Mouse (Mus musculus): Measurements from ENCODE around the gene Sox5. TPM values are rescaled to one million over a fixed set of nuclear protein-coding genes. Genes with fewer than 3 reads are reported as not detected.

Sox5 gene
- polyA plus RNA-seq, 1 experiment from 2014 or later = 61.5 TPM

DNA sequence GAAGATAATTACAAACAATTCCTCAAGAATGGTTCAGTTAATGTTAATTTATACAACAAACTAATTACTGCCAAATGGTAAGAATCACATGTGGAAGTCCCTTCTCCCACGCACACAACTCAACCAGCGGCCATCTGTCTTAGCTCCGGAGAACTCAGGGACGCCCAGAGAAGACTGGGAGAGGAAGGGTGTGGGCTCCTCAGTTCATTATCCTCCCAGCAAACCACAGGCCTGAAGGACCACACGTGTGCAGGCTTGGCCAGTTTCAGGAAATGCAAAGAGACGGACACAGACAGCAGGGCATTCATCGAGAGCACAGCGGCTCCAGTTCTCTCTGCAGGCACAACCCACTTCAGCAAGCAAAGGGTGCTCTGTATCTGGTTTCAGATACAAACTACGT, 683.7 kb downstream of the Sox5 start:
- no peak overlapping the region for H3K4me3 ChIP-seq (ENCODE audit: low read depth, low read length)
- H3K9ac ChIP-seq (ENCODE audit: low read length) = no peak overlapping the region
- H3K9me3 ChIP-seq (ENCODE audit: control insufficient read depth, low read length) = no peaks in the 10 kb centered on the region
- H3K4me1 ChIP-seq (replicated peaks; ENCODE audit: control insufficient read depth, insufficient read depth, low read length) = no peaks in the 10 kb centered on the region
- no peak for ATAC-seq (replicated peaks; ENCODE audit: low FRiP score)
- WGBS = 48% methylated on average over 9 of the region's 9 CpGs
- no peak for DNase-seq (ENCODE audit: low spot score)
- no peak overlapping the region for H3K4me2 ChIP-seq (ENCODE audit: low read depth, low read length, severe bottlenecking)
- H3K27me3 ChIP-seq (ENCODE audit: control insufficient read depth, insufficient read depth, low read length) = no peaks in the 10 kb centered on the region
- H3K27ac ChIP-seq (ENCODE audit: low read depth, low read length) = no peak overlapping the region
- H3K36me3 ChIP-seq (ENCODE audit: control insufficient read depth, insufficient read depth, low read length) = no peaks in the 10 kb centered on the region

DNA sequence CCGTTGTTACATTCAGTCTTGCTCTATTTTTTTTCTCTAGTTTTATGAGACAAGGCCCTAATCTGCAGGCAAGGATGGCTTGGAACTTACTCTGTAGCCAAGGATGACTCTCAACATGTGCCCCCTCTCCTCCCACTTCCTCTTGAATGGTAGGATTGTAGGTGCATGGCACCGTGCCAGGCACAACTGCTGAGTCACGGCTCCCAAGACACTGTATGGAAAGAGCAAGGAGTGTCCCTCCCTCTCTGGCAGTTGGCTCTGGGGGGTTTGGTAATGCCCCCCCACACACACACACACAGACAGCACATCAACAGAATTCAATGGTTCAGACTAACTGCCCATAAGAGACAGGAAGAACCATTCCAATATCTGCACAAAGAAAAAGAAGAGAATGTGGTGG, 693.5 kb downstream of the Sox5 start:
- ATAC-seq (replicated peaks; ENCODE audit: low FRiP score) = no peak
- no peak overlapping the region for H3K4me2 ChIP-seq (ENCODE audit: low read depth, low read length, severe bottlenecking)
- DNase-seq (ENCODE audit: low spot score) = no peak
- H3K36me3 ChIP-seq (ENCODE audit: control insufficient read depth, insufficient read depth, low read length) = no peaks in the 10 kb centered on the region
- WGBS = 94% methylated on average over 3 of the region's 3 CpGs
- no peaks in the 10 kb centered on the region for H3K4me1 ChIP-seq (replicated peaks; ENCODE audit: control insufficient read depth, insufficient read depth, low read length)
- no peaks in the 10 kb centered on the region for H3K9me3 ChIP-seq (ENCODE audit: control insufficient read depth, low read length)
- no peak overlapping the region for H3K27ac ChIP-seq (ENCODE audit: low read depth, low read length)
- H3K27me3 ChIP-seq (ENCODE audit: control insufficient read depth, insufficient read depth, low read length) = no peaks in the 10 kb centered on the region
- no peak overlapping the region for H3K9ac ChIP-seq (ENCODE audit: low read length)
- H3K4me3 ChIP-seq (ENCODE audit: low read depth, low read length) = no peak overlapping the region

DNA sequence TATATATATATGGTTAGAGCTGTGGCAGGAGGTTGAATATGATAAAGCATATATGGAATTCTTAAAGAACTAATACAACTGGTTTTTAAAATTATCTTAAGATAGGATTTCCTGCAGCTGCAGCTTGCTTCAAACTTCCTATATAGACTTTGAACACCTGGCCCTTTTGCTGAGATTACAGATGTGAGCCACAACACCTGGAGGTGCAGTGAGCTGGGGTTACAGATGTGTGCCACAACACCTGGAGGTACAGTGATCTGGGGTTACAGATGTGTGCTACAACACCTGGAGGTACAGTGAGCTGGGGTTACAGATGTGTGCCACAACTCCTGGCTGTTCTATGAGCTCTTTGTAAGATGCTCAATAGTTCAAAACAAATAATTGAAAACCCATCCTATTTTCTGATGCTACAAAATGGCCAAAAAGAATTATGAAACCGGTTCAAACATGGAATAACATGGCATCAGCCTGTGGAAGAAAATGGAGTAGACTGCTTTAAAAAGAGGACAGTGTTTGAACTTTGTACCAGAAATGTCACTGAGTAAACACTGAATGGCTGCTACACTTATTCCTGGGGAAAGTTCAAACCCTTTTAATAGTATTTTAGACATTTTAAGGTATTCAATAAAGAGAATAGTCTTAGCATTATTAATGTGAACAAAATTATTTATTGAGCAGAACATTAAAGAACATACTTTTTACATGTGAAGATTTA, 695.5 kb downstream of the Sox5 start:
- Histone ChIP-seq H3K9ac (ENCODE audit: low read length) (no peak overlapping the region), H3K4me3 (ENCODE audit: low read depth, low read length) (no peak overlapping the region), H3K27ac (ENCODE audit: low read depth, low read length) (no peak overlapping the region), H3K27me3 (ENCODE audit: control insufficient read depth, insufficient read depth, low read length) (no peaks in the 10 kb centered on the region), H3K4me2 (ENCODE audit: low read depth, low read length, severe bottlenecking) (no peak overlapping the region), H3K9me3 (ENCODE audit: control insufficient read depth, low read length) (no peaks in the 10 kb centered on the region), H3K36me3 (ENCODE audit: control insufficient read depth, insufficient read depth, low read length) (no peaks in the 10 kb centered on the region), H3K4me1 (replicated peaks; ENCODE audit: control insufficient read depth, insufficient read depth, low read length) (no peaks in the 10 kb centered on the region)
- WGBS = 84% methylated on average over 1 of the region's 1 CpGs
- DNase-seq (ENCODE audit: low spot score) = no peak
- no peak for ATAC-seq (replicated peaks; ENCODE audit: low FRiP score)

DNA sequence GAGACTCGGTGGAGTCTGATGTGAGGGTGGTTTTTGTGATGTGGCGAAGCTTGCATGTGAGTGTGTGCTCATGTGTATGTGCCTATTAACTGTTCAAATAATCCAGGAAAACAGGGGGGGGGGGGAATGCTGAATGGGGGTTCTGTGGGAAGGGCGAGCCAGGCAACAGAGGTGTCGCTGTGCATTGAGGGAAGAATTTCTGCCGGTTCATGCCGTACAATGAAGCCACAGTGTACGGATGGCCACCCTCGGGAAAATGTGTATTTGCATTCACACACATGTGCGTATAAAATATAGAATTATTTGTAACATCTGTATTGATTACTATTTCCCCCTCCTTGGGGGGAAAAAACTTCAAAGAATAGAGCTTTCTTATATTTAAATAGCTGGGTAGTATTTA, 699.5 kb downstream of the Sox5 start:
- no peaks in the 10 kb centered on the region for H3K4me1 ChIP-seq (replicated peaks; ENCODE audit: control insufficient read depth, insufficient read depth, low read length)
- H3K4me2 ChIP-seq (ENCODE audit: low read depth, low read length, severe bottlenecking) = no peak overlapping the region
- H3K9me3 ChIP-seq (ENCODE audit: control insufficient read depth, low read length) = no peaks in the 10 kb centered on the region
- no peaks in the 10 kb centered on the region for H3K27me3 ChIP-seq (ENCODE audit: control insufficient read depth, insufficient read depth, low read length)
- H3K9ac ChIP-seq (ENCODE audit: low read length) = no peak overlapping the region
- no peak overlapping the region for H3K27ac ChIP-seq (ENCODE audit: low read depth, low read length)
- ATAC-seq (replicated peaks; ENCODE audit: low FRiP score) (no peak), DNase-seq (ENCODE audit: low spot score) (no peak)
- H3K4me3 ChIP-seq (ENCODE audit: low read depth, low read length) = no peak overlapping the region
- no peaks in the 10 kb centered on the region for H3K36me3 ChIP-seq (ENCODE audit: control insufficient read depth, insufficient read depth, low read length)
- WGBS = 87% methylated on average over 9 of the region's 9 CpGs

DNA sequence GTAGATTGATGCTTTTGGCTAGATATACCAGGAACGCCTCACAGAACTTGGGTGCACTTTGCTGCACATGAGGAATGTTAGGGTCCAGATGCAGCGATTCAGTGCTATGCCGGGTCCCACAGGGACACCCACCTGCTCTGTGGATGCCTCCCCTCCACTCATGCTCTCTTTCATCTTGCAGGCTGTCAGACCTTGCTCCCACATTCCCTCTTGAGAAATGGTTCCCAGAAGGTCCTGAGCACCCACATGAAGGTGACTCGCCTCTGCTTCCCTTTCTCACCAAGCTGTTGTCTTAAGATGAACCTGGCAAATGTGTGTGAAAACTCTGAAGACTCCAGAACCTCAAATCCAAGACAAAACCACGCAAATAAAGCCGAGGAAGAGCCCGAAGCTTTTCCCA, 704.0 kb downstream of the Sox5 start:
- no peaks in the 10 kb centered on the region for H3K36me3 ChIP-seq (ENCODE audit: control insufficient read depth, insufficient read depth, low read length)
- H3K9ac ChIP-seq (ENCODE audit: low read length) = no peak overlapping the region
- 95% methylated on average over 7 of the region's 7 CpGs for WGBS
- no peaks in the 10 kb centered on the region for H3K4me1 ChIP-seq (replicated peaks; ENCODE audit: control insufficient read depth, insufficient read depth, low read length)
- H3K4me2 ChIP-seq (ENCODE audit: low read depth, low read length, severe bottlenecking) = no peak overlapping the region
- H3K27me3 ChIP-seq (ENCODE audit: control insufficient read depth, insufficient read depth, low read length) = no peaks in the 10 kb centered on the region
- no peak for ATAC-seq (replicated peaks; ENCODE audit: low FRiP score)
- no peak overlapping the region for H3K27ac ChIP-seq (ENCODE audit: low read depth, low read length)
- no peak for DNase-seq (ENCODE audit: low spot score)
- H3K4me3 ChIP-seq (ENCODE audit: low read depth, low read length) = no peak overlapping the region
- no peaks in the 10 kb centered on the region for H3K9me3 ChIP-seq (ENCODE audit: control insufficient read depth, low read length)

DNA sequence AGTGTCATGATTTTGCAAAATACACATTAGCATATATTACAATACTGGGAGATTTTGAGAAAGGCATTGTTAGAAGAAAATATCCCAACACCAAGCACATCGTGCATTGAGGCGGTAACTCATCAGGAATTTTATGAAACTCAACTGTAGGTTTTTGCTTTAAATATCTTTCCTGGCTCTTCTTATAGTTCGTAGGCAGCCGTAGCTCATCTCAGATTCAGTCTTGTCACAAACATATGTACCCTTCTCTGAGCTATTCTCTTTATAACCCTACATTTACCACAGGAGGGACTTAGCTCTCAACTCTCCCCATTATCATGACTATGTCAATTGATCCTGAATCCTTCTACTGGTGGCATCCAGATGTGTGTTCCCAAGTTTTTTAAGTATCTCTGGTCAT, 705.4 kb downstream of the Sox5 start:
- Histone ChIP-seq H3K27ac (ENCODE audit: low read depth, low read length) (no peak overlapping the region), H3K27me3 (ENCODE audit: control insufficient read depth, insufficient read depth, low read length) (no peaks in the 10 kb centered on the region), H3K36me3 (ENCODE audit: control insufficient read depth, insufficient read depth, low read length) (no peaks in the 10 kb centered on the region), H3K4me2 (ENCODE audit: low read depth, low read length, severe bottlenecking) (no peak overlapping the region), H3K9me3 (ENCODE audit: control insufficient read depth, low read length) (no peaks in the 10 kb centered on the region), H3K4me1 (replicated peaks; ENCODE audit: control insufficient read depth, insufficient read depth, low read length) (no peaks in the 10 kb centered on the region), H3K4me3 (ENCODE audit: low read depth, low read length) (no peak overlapping the region), H3K9ac (ENCODE audit: low read length) (no peak overlapping the region)
- ATAC-seq (replicated peaks; ENCODE audit: low FRiP score) (no peak), DNase-seq (ENCODE audit: low spot score) (no peak)
- WGBS = 96% methylated on average over 4 of the region's 4 CpGs

DNA sequence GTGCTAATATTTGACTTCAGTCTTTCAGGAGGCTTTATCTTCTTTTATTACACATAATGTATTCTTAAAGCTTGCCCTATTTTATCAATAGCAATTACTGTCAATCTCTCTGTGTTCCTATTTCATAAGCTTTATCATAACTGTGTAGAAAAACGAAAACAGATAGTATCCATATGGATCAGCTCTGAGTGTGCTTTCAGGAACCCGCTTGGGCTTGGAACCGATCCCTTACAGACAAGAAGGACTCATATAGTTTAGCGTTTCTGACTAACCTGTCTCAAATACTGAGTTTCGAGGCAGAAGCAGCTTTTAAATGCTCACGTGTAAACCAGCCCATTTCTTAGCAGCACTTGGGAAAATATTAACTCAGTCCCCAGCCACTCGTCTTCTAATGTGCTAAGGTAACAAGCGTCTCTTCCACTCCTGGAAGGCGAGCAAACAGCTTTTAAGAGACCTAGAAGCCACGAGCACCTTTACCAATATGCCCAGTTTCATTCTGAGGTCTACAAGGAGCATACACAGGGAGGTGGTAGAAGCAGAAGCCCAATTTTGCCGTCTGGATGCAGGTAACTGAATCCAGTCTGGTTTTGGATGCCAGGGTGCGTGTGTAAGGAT, 706.3 kb downstream of the Sox5 start:
- Histone ChIP-seq H3K4me1 (replicated peaks; ENCODE audit: control insufficient read depth, insufficient read depth, low read length) (no peaks in the 10 kb centered on the region), H3K27ac (ENCODE audit: low read depth, low read length) (no peak overlapping the region), H3K4me3 (ENCODE audit: low read depth, low read length) (no peak overlapping the region), H3K9ac (ENCODE audit: low read length) (no peak overlapping the region), H3K36me3 (ENCODE audit: control insufficient read depth, insufficient read depth, low read length) (no peaks in the 10 kb centered on the region), H3K4me2 (ENCODE audit: low read depth, low read length, severe bottlenecking) (no peak overlapping the region), H3K9me3 (ENCODE audit: control insufficient read depth, low read length) (no peaks in the 10 kb centered on the region), H3K27me3 (ENCODE audit: control insufficient read depth, insufficient read depth, low read length) (no peaks in the 10 kb centered on the region)
- WGBS = 94% methylated on average over 12 of the region's 12 CpGs
- no peak for ATAC-seq (replicated peaks; ENCODE audit: low FRiP score)
- no peak for DNase-seq (ENCODE audit: low spot score)

DNA sequence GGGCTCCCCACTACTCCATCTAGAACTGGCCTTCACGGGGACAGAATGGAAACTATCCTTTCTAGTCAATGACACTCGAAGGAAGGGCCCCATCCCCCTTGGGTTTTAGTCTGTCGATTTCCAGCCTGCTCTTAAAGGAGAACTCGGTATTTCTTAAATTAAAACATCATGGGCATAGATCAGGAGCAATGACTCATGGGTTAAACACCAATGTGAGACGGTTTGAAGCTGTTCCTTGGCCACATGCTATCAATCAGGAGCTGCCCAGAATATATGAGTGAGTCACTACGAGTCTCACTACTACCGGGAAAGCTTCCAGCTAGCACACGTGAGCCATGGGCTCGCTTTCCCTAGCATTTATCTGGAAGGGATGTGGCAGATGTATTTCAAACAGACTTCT, 707.0 kb downstream of the Sox5 start:
- Histone ChIP-seq H3K36me3 (ENCODE audit: control insufficient read depth, insufficient read depth, low read length) (no peaks in the 10 kb centered on the region), H3K27me3 (ENCODE audit: control insufficient read depth, insufficient read depth, low read length) (no peaks in the 10 kb centered on the region), H3K4me2 (ENCODE audit: low read depth, low read length, severe bottlenecking) (no peak overlapping the region), H3K4me1 (replicated peaks; ENCODE audit: control insufficient read depth, insufficient read depth, low read length) (no peaks in the 10 kb centered on the region), H3K27ac (ENCODE audit: low read depth, low read length) (no peak overlapping the region), H3K9ac (ENCODE audit: low read length) (no peak overlapping the region), H3K4me3 (ENCODE audit: low read depth, low read length) (no peak overlapping the region), H3K9me3 (ENCODE audit: control insufficient read depth, low read length) (no peaks in the 10 kb centered on the region)
- WGBS = 81% methylated on average over 9 of the region's 9 CpGs
- ATAC-seq (replicated peaks; ENCODE audit: low FRiP score) (no peak), DNase-seq (ENCODE audit: low spot score) (no peak)

DNA sequence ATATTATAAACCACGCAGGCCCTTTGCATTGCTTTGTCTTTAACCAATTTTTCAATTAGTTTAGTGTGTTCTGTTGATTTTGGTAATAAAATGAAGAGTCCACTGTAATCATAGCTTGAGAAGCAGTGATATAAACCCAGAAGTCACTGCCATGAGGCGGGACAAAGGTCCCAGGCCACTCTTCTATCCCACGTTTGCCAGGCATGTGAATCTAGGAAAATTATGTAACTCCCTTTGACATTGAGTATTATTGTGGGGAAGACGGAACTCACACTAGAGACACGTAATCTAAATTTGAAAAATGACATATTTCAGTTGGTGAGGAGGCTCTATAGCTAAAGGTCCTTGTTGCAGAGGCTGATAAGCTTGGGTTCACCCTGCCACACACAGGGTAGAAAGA, 711.3 kb downstream of the Sox5 start:
- no peaks in the 10 kb centered on the region for H3K9me3 ChIP-seq (ENCODE audit: control insufficient read depth, low read length)
- no peak overlapping the region for H3K27ac ChIP-seq (ENCODE audit: low read depth, low read length)
- DNase-seq (ENCODE audit: low spot score) = no peak
- no peak overlapping the region for H3K4me2 ChIP-seq (ENCODE audit: low read depth, low read length, severe bottlenecking)
- H3K27me3 ChIP-seq (ENCODE audit: control insufficient read depth, insufficient read depth, low read length) = no peaks in the 10 kb centered on the region
- no peaks in the 10 kb centered on the region for H3K4me1 ChIP-seq (replicated peaks; ENCODE audit: control insufficient read depth, insufficient read depth, low read length)
- no peak for ATAC-seq (replicated peaks; ENCODE audit: low FRiP score)
- no peak overlapping the region for H3K9ac ChIP-seq (ENCODE audit: low read length)
- H3K36me3 ChIP-seq (ENCODE audit: control insufficient read depth, insufficient read depth, low read length) = no peaks in the 10 kb centered on the region
- WGBS = 93% methylated on average over 5 of the region's 5 CpGs
- no peak overlapping the region for H3K4me3 ChIP-seq (ENCODE audit: low read depth, low read length)

Measured in forebrain, embryonic 11.5 days (tissue).